Mouse (Mus musculus) layer of hippocampus, adult 18-20 months (tissue): ENCODE results near the gene Anapc7. TPM values are rescaled to one million over a fixed set of nuclear protein-coding genes. Genes with fewer than 3 reads are reported as not detected.

ENCODE experiments used
- DNase-seq, 2 experiments: peaks; one replicate each; pipeline ENCODE4 v3.0.0; 2022; ENCODE audit warnings: low spot score in 2 of 2
- total RNA-seq, 2 experiments: library from RNA; stranded (reverse); gene quantifications; 2 replicates each; pipeline ENCODE4 v1.2.3; 2021

Gene Anapc7
- total RNA-seq, 2 experiments from 2014 or later = 30.6 to 34.9 TPM

DNA sequence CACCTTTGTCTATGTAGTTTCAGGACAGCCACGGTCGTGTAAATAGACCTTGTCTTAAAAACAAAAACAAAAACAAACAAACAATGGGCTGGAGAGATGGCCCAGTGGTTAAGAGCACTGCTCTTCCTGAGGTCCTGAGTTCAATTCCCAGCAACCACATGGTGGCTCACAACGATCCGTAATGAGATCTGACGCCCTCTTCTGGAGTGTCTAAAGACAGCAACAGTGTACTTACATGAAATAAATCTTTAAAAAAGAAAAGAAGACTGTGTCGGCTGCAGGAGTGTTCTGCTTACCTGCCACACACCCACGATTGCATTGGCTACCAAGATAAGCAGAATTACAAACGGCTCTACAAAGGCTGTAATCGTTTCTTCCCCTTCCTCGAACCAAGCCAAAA, 69.9 kb downstream of the Anapc7 start:
- DNase-seq = no peak

DNA sequence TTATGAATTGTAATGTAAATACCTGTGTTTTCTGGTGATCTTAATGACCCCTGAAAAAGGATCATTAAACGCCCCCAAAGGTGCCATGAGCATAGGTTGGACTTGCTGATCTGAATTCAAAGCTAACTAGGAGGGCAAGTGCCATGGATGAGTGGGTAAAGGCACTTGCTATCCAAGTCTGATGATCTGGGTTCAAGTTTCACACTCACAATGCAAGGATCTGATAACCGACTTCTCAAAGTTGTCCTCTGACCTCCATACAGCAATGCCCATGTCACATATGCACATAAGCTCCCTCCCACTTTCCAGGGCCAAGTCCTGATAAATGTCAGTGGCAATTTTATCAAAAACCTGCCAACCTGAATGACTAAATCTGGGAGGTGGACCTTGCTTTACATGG, 71.5 kb downstream of the Anapc7 start:
- no peak for DNase-seq

DNA sequence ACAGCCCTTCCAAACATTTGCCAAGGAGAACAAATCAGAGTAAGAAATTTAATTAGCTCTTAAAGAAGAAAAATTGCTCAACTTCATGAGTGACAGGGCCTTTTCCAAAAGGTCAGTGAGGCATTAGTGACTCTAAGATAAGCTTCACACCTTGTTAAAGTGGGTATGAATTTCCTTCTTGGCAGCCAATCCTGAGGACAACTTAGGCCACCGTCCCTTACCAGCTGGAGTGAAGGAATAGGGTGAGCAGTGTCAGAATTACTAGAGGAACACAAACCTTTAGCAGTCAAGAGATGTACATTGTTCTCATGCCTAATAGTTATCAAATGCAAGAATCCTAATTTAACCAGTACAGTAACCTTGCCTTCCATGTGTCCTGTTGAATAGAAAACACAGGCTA, 73.0 kb downstream of the Anapc7 start:
- no peak for DNase-seq

Other genes starting within 250 kb of the Anapc7 start
- gene Hvcn1, start 214.9 kb upstream of the Anapc7 start, total RNA-seq = 1 to 10 TPM; 2.4 to 3.1 TPM
- gene Tctn1, start 157.2 kb upstream of the Anapc7 start, total RNA-seq = 10 to 100 TPM; 10.9 to 12.0 TPM
- 10 to 100 TPM; 44.9 to 47.9 TPM for gene Pptc7, start 137.3 kb upstream of the Anapc7 start, total RNA-seq
- 1 to 10 TPM; 3.7 to 3.9 TPM for gene Rad9b, start 67.5 kb upstream of the Anapc7 start, total RNA-seq
- gene Vps29, start 67.3 kb upstream of the Anapc7 start, total RNA-seq = 100 to 1,000 TPM; 163 to 183 TPM
- gene Gpn3, start 49.8 kb upstream of the Anapc7 start, total RNA-seq = 10 to 100 TPM; 26.1 to 30.9 TPM
- 10 to 100 TPM; 74.6 to 84.3 TPM for gene Fam216a, start 49.3 kb upstream of the Anapc7 start, total RNA-seq
- gene Arpc3, start 29.8 kb upstream of the Anapc7 start, total RNA-seq = 100 to 1,000 TPM; 255 to 271 TPM
- 100 to 1,000 TPM; 601 to 621 TPM for gene Atp2a2, start 80.5 kb downstream of the Anapc7 start, total RNA-seq
- gene Ift81, start 192.8 kb downstream of the Anapc7 start, total RNA-seq = 10 to 100 TPM; 40.9 to 46.9 TPM
- gene P2rx7, start 222.2 kb downstream of the Anapc7 start, total RNA-seq = 1 to 10 TPM; 7.2 to 9.9 TPM